ENCODE assay signal across 16 mouse cellular contexts in the genomic region with DNA sequence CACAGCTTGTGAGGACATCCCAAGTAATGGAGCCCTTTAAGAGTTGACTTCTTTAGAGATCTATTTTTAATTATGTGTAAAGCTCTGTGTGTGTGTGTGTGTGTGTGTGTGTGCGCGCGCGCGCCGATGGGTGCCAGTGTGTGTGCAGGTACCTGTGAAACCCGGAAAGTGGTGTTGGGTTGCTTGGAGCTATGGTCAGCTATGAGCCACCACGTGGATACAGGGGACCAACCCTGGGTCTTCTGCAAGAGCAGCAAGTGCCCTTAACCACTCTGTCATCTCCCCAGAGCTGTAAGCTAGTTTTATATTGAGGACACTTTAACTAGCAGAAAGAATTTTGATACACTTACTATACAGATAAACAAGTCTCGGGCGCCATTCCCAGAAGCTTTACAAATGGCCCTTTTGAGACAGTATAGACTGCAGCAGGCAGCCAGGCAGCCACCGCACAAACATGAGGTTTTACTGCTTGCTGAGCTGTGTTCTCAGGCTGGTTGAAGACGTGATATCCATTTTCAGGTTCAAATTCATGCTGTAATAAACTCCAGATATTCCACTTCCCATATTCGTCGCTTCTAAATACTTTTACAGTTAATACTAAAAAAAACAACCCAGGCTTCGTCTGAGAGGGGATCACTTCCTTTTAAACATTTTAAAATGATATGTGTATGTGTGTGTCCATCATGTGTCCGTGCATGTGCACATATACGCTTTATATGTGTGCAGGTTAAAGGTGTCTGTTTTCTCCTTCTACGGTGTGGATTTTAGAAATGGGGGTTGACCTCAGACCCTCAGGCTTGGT. TPM values are rescaled to one million over a fixed set of nuclear protein-coding genes. Genes with fewer than 3 reads are reported as not detected.
DNase-seq lines count a peak whose midpoint lies in the region; ATAC-seq lines count a peak whose summit lies in the region.
"Had no signal": no experiment of that assay in that cellular context is flagged by ENCODE, and none has a peak within 500 bp of the region (broad histone marks: within the 10 kb centered on the region; RNA-seq: fewer than 3 reads in every experiment).

No protein-coding gene starts in this region.

- H3K9me3 ChIP-seq in heart, embryonic 14.5 days (ENCODE audit: control insufficient read depth, low read length), result no peaks in the 10 kb centered on the region
- no peaks in the 10 kb centered on the region for H3K9me3 ChIP-seq in limb, embryonic 15.5 days
- H3K9me3 ChIP-seq in limb, embryonic 10.5 days (replicated peaks), result no peaks in the 10 kb centered on the region
- H3K9me3 ChIP-seq in intestine, embryonic 16.5 days (ENCODE audit: control insufficient read depth, low read length), result no peaks in the 10 kb centered on the region
- H3K9me3 ChIP-seq in forebrain, embryonic 13.5 days (replicated peaks), result no peaks in the 10 kb centered on the region

- H3K4me2 ChIP-seq in heart, embryonic 14.5 days (ENCODE audit: low read length), result peak overlapping the region; percentile 8; the same call in 1 of the 2 replicates
- no peak overlapping the region for H3K4me2 ChIP-seq in limb, embryonic 15.5 days
- no peak overlapping the region for H3K4me2 ChIP-seq in intestine, embryonic 16.5 days (ENCODE audit: low read depth, low read length)
- no peak overlapping the region for H3K4me2 ChIP-seq in forebrain, embryonic 13.5 days

- 70% methylated on average over 18 of the region's 18 CpGs for WGBS in heart, embryonic 14.5 days
- 59% methylated on average over 18 of the region's 18 CpGs for WGBS in limb, embryonic 15.5 days
- WGBS in limb, embryonic 10.5 days, result 90% methylated on average over 18 of the region's 18 CpGs
- 77% methylated on average over 18 of the region's 18 CpGs for WGBS in intestine, embryonic 16.5 days
- whole genome bisulfite sequencing in forebrain, embryonic 13.5 days, result 89% methylated on average over 18 of the region's 18 CpGs

- H3K27ac ChIP-seq in heart, embryonic 14.5 days (replicated peaks in 1 of 2; ENCODE audit: control insufficient read depth in 1 of 2, insufficient read depth in 1 of 2, low read depth in 2 of 2, low read length in 2 of 2), result peak overlapping the region; percentile 41 to 65; a peak in 2 of 4 replicates
- H3K27ac ChIP-seq in limb, embryonic 15.5 days, result 0 out of 2 replicates have a peak overlapping the region, but pooled peaks have one; percentile 1
- H3K27ac ChIP-seq in limb, embryonic 10.5 days, result no peak overlapping the region
- no peak overlapping the region for H3K27ac ChIP-seq in intestine, embryonic 16.5 days (ENCODE audit: low read length)
- H3K27ac ChIP-seq in forebrain, embryonic 13.5 days, result no peak overlapping the region

- no peak overlapping the region for H3K9ac ChIP-seq in heart, embryonic 14.5 days (ENCODE audit: low read length)
- H3K9ac ChIP-seq in limb, embryonic 15.5 days, result no peak overlapping the region
- H3K9ac ChIP-seq in intestine, embryonic 16.5 days (ENCODE audit: low read depth, low read length), result no peak overlapping the region
- H3K9ac ChIP-seq in forebrain, embryonic 13.5 days, result no peak overlapping the region
- H3K9ac ChIP-seq: forebrain, postnatal 0 days; liver, postnatal 0 days had no signal

- H3K4me1 ChIP-seq in heart, embryonic 14.5 days (ENCODE audit: control insufficient read depth in 2 of 2, insufficient read depth in 2 of 2, low read length in 2 of 2), result peaks cover 12 to 40% of the 10 kb centered on the region in 2 experiments
- peaks cover 31% of the 10 kb centered on the region for H3K4me1 ChIP-seq in limb, embryonic 15.5 days
- H3K4me1 ChIP-seq in limb, embryonic 10.5 days, result peaks cover 38% of the 10 kb centered on the region
- peaks cover 8% of the 10 kb centered on the region for H3K4me1 ChIP-seq in intestine, embryonic 16.5 days (ENCODE audit: control insufficient read depth, insufficient read depth, low read length)
- peaks cover 21% of the 10 kb centered on the region for H3K4me1 ChIP-seq in forebrain, embryonic 13.5 days

- no peak overlapping the region for H3K4me3 ChIP-seq in heart, embryonic 14.5 days (ENCODE audit: control insufficient read depth in 1 of 2, insufficient read depth in 1 of 2, low read depth in 1 of 2, low read length in 2 of 2)
- no peak overlapping the region for H3K4me3 ChIP-seq in limb, embryonic 15.5 days
- H3K4me3 ChIP-seq in limb, embryonic 10.5 days, result no peak overlapping the region
- no peak overlapping the region for H3K4me3 ChIP-seq in intestine, embryonic 16.5 days (ENCODE audit: low read length)
- no peak overlapping the region for H3K4me3 ChIP-seq in forebrain, embryonic 13.5 days

- no peak for ATAC-seq in heart, embryonic 14.5 days (ENCODE audit: insufficient number of reproducible peaks, insufficient read depth, low FRiP score, low read depth)
- ATAC-seq in limb, embryonic 15.5 days (ENCODE audit: insufficient number of reproducible peaks, low FRiP score, low TSS enrichment, low read depth), result no peak
- 0 out of 2 replicates have a peak, but pooled peaks have one; percentile 24 for ATAC-seq in common myeloid progenitor, adult 5-6 weeks (replicated peaks; ENCODE audit: low read depth, poor library complexity, severe bottlenecking)
- peak; percentile 52 for ATAC-seq in intestine, embryonic 16.5 days
- no peak for ATAC-seq in forebrain, embryonic 13.5 days
- ATAC-seq: forebrain, postnatal 0 days; liver, postnatal 0 days had no signal

- H3K27me3 ChIP-seq in heart, embryonic 14.5 days (ENCODE audit: control insufficient read depth, insufficient read depth, low read length), result no peaks in the 10 kb centered on the region
- no peaks in the 10 kb centered on the region for H3K27me3 ChIP-seq in limb, embryonic 15.5 days
- no peaks in the 10 kb centered on the region for H3K27me3 ChIP-seq in limb, embryonic 10.5 days (ENCODE audit: low read depth, poor library complexity, severe bottlenecking)
- no peaks in the 10 kb centered on the region for H3K27me3 ChIP-seq in intestine, embryonic 16.5 days (replicated peaks; ENCODE audit: control insufficient read depth, insufficient read depth, low read length)
- no peaks in the 10 kb centered on the region for H3K27me3 ChIP-seq in forebrain, embryonic 13.5 days

- H3K36me3 ChIP-seq in heart, embryonic 14.5 days (ENCODE audit: control insufficient read depth, insufficient read depth, low read length), result no peaks in the 10 kb centered on the region
- H3K36me3 ChIP-seq in limb, embryonic 15.5 days, result no peaks in the 10 kb centered on the region
- H3K36me3 ChIP-seq in limb, embryonic 10.5 days, result no peaks in the 10 kb centered on the region
- H3K36me3 ChIP-seq in intestine, embryonic 16.5 days (ENCODE audit: control insufficient read depth, insufficient read depth, low read length), result no peaks in the 10 kb centered on the region
- no peaks in the 10 kb centered on the region for H3K36me3 ChIP-seq in forebrain, embryonic 13.5 days (ENCODE audit: poor library complexity, severe bottlenecking)

- DNase-seq in heart, postnatal 4 days, result no peak
- DNase-seq in limb, embryonic 10.5 days (ENCODE audit: low spot score), result no peak
- DNase-seq: adrenal gland, adult 2 months; cerebellum, postnatal 36 days; forebrain, postnatal 0 days; gastrocnemius, postnatal 36 days; kidney, adult 8-10 months; kidney, postnatal 36 days; liver, postnatal 0 days; midbrain, embryonic 14.5 days; thymus, adult 2 months had no signal

RNA-seq across cellular contexts. Expression of a gene that starts 14.5 kb away (rescaled TPM):
- 42.4 and 43.4 TPM in 2 replicates for polyA plus RNA-seq in heart, embryonic 14.5 days (2014; fragmentation: Nextera tagmentation; extraction: Ambion mirVana)
- 10 to 100 TPM; 66.7 to 70.5 TPM for total RNA-seq in heart, postnatal 4 days (2021)
- 41.8 and 46.5 TPM in 2 replicates for polyA plus RNA-seq in limb, embryonic 15.5 days (2015; fragmentation: Nextera tagmentation; extraction: Ambion mirVana)
- 27.6 and 31.6 TPM in 2 replicates for polyA plus RNA-seq in limb, embryonic 10.5 days (2016; fragmentation: Nextera tagmentation; extraction: Ambion mirVana)
- 134 and 162 TPM in 2 replicates for total RNA-seq in common myeloid progenitor, adult 5-6 weeks (2017)
- polyA plus RNA-seq in intestine, embryonic 16.5 days (2015; fragmentation: Nextera tagmentation; extraction: Ambion mirVana), result 21.9 and 22.2 TPM in 2 replicates
- 42.5 and 49.6 TPM in 2 replicates for polyA plus RNA-seq in forebrain, embryonic 13.5 days (2015; fragmentation: Nextera tagmentation; extraction: Ambion mirVana)

RNA-seq across cellular contexts. Expression of a gene that starts 15.3 kb away (rescaled TPM):
- 28.7 and 31.5 TPM in 2 replicates for polyA plus RNA-seq in heart, embryonic 14.5 days (2014; fragmentation: Nextera tagmentation; extraction: Ambion mirVana)
- total RNA-seq in heart, postnatal 4 days (2021), result 10 to 100 TPM; 42.9 to 43.7 TPM
- 54.9 and 55.0 TPM in 2 replicates for polyA plus RNA-seq in limb, embryonic 15.5 days (2015; fragmentation: Nextera tagmentation; extraction: Ambion mirVana)
- 17.8 and 22.2 TPM in 2 replicates for polyA plus RNA-seq in limb, embryonic 10.5 days (2016; fragmentation: Nextera tagmentation; extraction: Ambion mirVana)
- total RNA-seq in common myeloid progenitor, adult 5-6 weeks (2017), result 8.5 and 12.5 TPM in 2 replicates
- 36.2 and 42.1 TPM in 2 replicates for polyA plus RNA-seq in intestine, embryonic 16.5 days (2015; fragmentation: Nextera tagmentation; extraction: Ambion mirVana)
- 42.2 and 43.0 TPM in 2 replicates for polyA plus RNA-seq in forebrain, embryonic 13.5 days (2015; fragmentation: Nextera tagmentation; extraction: Ambion mirVana)

Comparison
In these comparisons a context has a peak if more than half of its experiments do, and no peak if none do; other contexts are left out.
1. H3K27ac ChIP-seq: peak in heart, embryonic 14.5 days (2 of 2) and limb, embryonic 15.5 days (single experiment); none in limb, embryonic 10.5 days (single experiment), intestine, embryonic 16.5 days (single experiment) and forebrain, embryonic 13.5 days (single experiment).
2. ATAC-seq: peak in common myeloid progenitor, adult 5-6 weeks (single experiment) and intestine, embryonic 16.5 days (single experiment); none in heart, embryonic 14.5 days (single experiment), limb, embryonic 15.5 days (single experiment) and forebrain, embryonic 13.5 days (single experiment).